Mouse (Mus musculus) neural tube, embryonic 14.5 days (tissue): ENCODE data around the gene Apbb2. TPM values are rescaled to one million over a fixed set of nuclear protein-coding genes. Genes with fewer than 3 reads are reported as not detected.

Experiments
- ATAC-seq: fragments of 200-750 bp; cut with Nextera tagmentation; 2 replicates; pipeline ENCODE4 v1.8.0; 2017; ENCODE audit warnings: low read depth, mild to moderate bottlenecking, moderate TSS enrichment, moderate library complexity
- H3K27ac ChIP-seq: fragments of 300-500 bp; sonication (generic); 2 replicates; pipeline ENCODE4 v1.5.1; 2014; ENCODE audit warnings: low read depth, mild to moderate bottlenecking, control low read depth, low read length, moderate library complexity, mixed read lengths
- H3K27me3 ChIP-seq: fragments of 300-500 bp; sonication (generic); 2 replicates; pipeline ENCODE4 v1.6.1; 2014; ENCODE audit warnings: low read length; ENCODE audit not compliant: control insufficient read depth, insufficient read depth
- H3K36me3 ChIP-seq: fragments of 300-500 bp; sonication (generic); 2 replicates; pipeline ENCODE4 v1.6.1; 2014; ENCODE audit warnings: low read length, mixed read lengths; ENCODE audit not compliant: control insufficient read depth, insufficient read depth
- H3K4me1 ChIP-seq: fragments of 300-500 bp; sonication (generic); 2 replicates; pipeline ENCODE4 v1.6.1; 2014; ENCODE audit warnings: low read length; ENCODE audit not compliant: control insufficient read depth, insufficient read depth
- H3K4me2 ChIP-seq: fragments of 300-500 bp; sonication (generic); 2 replicates; pipeline ENCODE4 v1.6.1; 2014; ENCODE audit warnings: mild to moderate bottlenecking, low read depth, low read length, control low read depth
- H3K4me3 ChIP-seq: fragments of 300-500 bp; sonication (generic); 2 replicates; pipeline ENCODE4 v1.5.1; 2014; ENCODE audit warnings: low read depth, low read length, control low read depth, mixed read lengths
- H3K9ac ChIP-seq: fragments of 300-500 bp; sonication (generic); replicated peaks from 2 replicates; pipeline ENCODE4 v1.6.1; 2014; ENCODE audit warnings: low read depth, mild to moderate bottlenecking, control low read depth, low read length, mixed read lengths
- H3K9me3 ChIP-seq: fragments of 300-500 bp; sonication (generic); 2 replicates; pipeline ENCODE4 v1.6.1; 2016; ENCODE audit warnings: low read length; ENCODE audit not compliant: control insufficient read depth
- WGBS: fragments of 180-500 bp; shearing (Covaris S2); extraction: QIAGEN DNeasy Blood & Tissue Kit; methylation state at CpG from one replicate; pipeline ENCODE4 v1.1.7; 2014; 5-methylcytosine and 5-hydroxymethylcytosine counted together
- polyA plus RNA-seq: library from polyadenylated mRNA; unstranded; fragments of >200 nt; fragmentation: Nextera tagmentation; extraction: Ambion mirVana; gene quantifications from 2 replicates; pipeline ENCODE4 v1.2.1, GENCODE M21; 2014

The Apbb2 gene
- polyA plus RNA-seq, 1 experiment from 2014 or later = 132 TPM

DNA sequence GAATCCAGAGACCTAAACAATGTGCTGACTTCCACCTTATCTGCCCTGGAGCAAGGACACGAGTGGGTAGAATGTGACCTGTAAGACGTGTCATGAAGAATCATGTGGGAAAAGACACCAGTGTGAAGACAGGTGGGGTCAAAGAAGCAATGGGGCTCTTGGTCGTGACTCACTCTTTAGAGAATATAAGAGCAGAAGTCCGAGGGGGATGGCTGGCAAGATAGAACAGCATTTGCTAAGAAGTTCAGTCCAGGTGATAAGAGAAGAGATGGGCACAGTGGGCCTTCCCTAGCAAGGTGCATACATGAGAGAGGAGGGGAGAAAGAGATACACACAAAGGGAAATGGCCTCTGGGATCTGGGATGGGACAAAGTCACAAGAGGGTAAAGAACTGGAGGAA is 163.8 kb downstream of the Apbb2 start:
- no peaks in the 10 kb centered on the region for H3K27me3 ChIP-seq
- ATAC-seq = no peak
- H3K9me3 ChIP-seq = no peaks in the 10 kb centered on the region
- H3K4me2 ChIP-seq = no peak overlapping the region
- H3K27ac ChIP-seq = no peak overlapping the region
- WGBS = 90% methylated on average over 4 of the region's 4 CpGs
- H3K4me1 ChIP-seq = peaks cover 5% of the 10 kb centered on the region; the same call in 1 of the 2 replicates
- no peak overlapping the region for H3K9ac ChIP-seq
- no peak overlapping the region for H3K4me3 ChIP-seq
- no peaks in the 10 kb centered on the region for H3K36me3 ChIP-seq

DNA sequence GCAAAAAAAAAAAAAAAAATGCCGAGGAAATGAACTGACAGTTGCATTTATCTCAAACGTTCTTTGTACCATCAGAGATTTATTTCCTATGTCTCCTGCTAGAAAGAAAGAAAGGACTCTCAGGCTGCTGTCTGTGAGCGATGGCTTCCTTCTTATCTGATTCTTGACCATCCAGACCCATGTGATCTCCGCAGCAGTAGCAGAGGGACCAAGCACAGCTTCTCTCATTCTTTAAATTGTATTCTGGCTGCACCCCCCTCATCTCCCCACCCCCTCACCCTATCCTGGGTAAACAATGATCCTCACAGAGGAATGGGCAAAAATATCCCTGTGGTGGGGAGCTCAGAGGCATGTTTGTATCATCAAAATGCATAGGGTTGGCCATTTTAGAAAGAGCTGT is 165.5 kb downstream of the Apbb2 start:
- WGBS = 37% methylated on average over 4 of the region's 4 CpGs
- Histone ChIP-seq H3K9ac (no peak overlapping the region), H3K27me3 (no peaks in the 10 kb centered on the region), H3K36me3 (no peaks in the 10 kb centered on the region), H3K4me2 (no peak overlapping the region), H3K4me1 (peaks cover 5% of the 10 kb centered on the region; the same call in 1 of the 2 replicates), H3K27ac (no peak overlapping the region), H3K9me3 (no peaks in the 10 kb centered on the region), H3K4me3 (no peak overlapping the region)
- ATAC-seq = no peak

DNA sequence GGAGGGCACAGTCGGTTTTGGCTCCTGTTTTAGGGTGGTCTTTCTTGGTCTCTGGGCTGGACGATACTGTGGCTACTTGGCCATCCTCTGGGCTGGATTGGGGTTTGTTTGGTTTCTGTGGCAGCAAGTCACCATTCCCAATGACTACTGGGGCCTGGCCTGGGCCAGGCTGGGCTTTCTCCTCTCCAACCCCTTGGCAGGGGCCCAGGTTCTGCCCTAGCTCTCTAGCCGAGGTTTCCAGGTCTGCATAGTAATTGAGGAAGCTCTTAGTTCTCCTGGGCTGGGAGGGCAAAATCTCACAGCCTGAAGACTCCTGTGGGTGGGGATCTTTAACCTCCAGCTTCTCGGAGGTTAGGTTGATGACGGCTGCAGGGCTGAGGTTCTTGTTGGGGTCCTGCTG is 167.0 kb downstream of the Apbb2 start:
- no peak for ATAC-seq
- WGBS = 93% methylated on average over 5 of the region's 5 CpGs
- no peaks in the 10 kb centered on the region for H3K36me3 ChIP-seq
- H3K4me2 ChIP-seq = no peak overlapping the region
- H3K9me3 ChIP-seq = no peaks in the 10 kb centered on the region
- H3K4me3 ChIP-seq = no peak overlapping the region
- H3K4me1 ChIP-seq = peaks cover 5% of the 10 kb centered on the region; the same call in 1 of the 2 replicates
- no peak overlapping the region for H3K27ac ChIP-seq
- H3K27me3 ChIP-seq = no peaks in the 10 kb centered on the region
- H3K9ac ChIP-seq = no peak overlapping the region

DNA sequence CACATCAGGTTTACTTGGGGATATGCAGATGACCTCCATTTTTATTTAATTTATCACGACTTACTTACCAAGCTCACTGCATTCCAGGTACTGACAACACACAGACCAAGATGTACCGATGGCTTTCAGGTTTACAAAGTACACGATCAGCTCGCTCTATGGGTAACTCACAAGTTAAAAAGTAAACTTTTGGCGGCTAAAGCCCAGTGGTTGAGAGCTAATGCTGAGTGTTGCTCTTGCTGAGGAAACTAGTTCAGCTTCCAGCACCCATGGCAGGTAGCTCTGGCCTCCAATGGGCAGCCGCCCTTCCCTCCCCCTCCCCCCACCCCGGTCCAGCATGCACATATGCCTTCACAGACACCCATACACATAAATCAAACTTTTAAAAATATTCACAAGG is 173.1 kb downstream of the Apbb2 start:
- Histone ChIP-seq H3K4me3 (no peak overlapping the region), H3K4me2 (no peak overlapping the region), H3K27me3 (no peaks in the 10 kb centered on the region), H3K36me3 (no peaks in the 10 kb centered on the region), H3K4me1 (no peaks in the 10 kb centered on the region), H3K9ac (no peak overlapping the region), H3K27ac (no peak overlapping the region), H3K9me3 (no peaks in the 10 kb centered on the region)
- no peak for ATAC-seq
- 95% methylated on average over 7 of the region's 7 CpGs for WGBS

DNA sequence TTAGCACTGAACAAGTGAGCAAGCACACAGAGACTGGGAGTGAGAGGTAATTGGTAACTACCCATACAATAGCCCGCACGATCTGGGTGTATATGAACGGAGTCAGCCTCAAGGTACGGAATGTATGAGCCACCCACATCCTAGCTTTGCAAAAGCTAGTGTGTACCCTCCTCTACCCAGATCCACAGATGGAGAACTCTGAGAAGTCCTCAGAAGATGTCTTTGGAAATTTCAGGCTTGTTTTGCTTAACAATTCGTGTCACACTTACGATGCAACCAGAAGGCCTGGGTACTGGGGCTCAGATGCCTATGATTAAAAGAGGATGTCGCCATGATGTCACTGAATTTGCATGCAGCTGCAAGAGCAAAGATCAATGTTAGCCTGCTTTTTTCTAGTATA is 176.3 kb downstream of the Apbb2 start:
- Histone ChIP-seq H3K27ac (no peak overlapping the region), H3K4me2 (no peak overlapping the region), H3K9me3 (no peaks in the 10 kb centered on the region), H3K9ac (no peak overlapping the region), H3K27me3 (no peaks in the 10 kb centered on the region), H3K36me3 (no peaks in the 10 kb centered on the region), H3K4me1 (no peaks in the 10 kb centered on the region), H3K4me3 (no peak overlapping the region)
- ATAC-seq = no peak
- 84% methylated on average over 7 of the region's 7 CpGs for WGBS

DNA sequence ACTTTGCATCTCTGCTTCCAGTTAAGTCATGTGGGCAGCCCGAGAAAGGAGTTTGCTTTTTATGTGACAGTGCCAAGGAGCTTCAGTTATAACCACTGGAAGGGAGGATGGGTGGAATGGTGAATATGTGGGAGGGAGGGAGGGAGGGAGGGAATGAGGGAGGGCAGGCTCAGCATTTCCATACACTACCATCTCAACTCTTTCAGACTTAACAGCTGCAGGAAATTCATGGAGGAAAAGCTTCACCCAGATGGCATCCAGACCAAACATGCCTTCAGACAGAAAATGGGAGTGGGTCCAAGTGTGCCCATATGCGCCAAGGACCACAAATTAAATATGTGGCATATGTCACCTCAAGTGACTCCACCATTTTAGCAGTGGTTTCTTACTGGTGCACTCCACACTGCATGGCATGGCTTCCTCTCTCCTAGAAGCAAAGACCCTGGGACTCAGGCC is 181.8 kb downstream of the Apbb2 start:
- Histone ChIP-seq H3K4me3 (no peak overlapping the region), H3K9me3 (no peaks in the 10 kb centered on the region), H3K36me3 (no peaks in the 10 kb centered on the region), H3K9ac (no peak overlapping the region), H3K4me2 (no peak overlapping the region), H3K27ac (no peak overlapping the region), H3K27me3 (no peaks in the 10 kb centered on the region), H3K4me1 (no peaks in the 10 kb centered on the region)
- ATAC-seq = no peak
- 78% methylated on average over 2 of the region's 2 CpGs for WGBS

DNA sequence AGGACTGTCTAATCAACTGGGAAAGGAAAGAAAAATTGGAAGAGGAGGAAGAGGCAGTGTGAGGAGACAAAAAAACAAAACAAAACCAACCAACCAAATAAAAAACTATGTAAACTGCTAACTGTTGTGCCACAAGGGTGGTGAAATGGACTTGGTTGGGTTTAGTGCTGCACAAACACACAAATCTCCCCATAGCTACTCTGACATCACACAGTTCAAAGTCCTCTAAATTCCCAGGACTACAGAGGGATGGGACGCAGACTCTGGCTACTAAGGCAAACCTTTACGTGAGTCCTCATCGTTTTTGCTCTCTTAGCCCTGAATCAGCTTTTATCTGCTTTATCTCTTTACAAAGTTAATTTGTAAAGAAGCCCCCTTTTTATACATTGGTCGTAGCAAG is 183.4 kb downstream of the Apbb2 start:
- no peaks in the 10 kb centered on the region for H3K4me1 ChIP-seq
- no peaks in the 10 kb centered on the region for H3K36me3 ChIP-seq
- H3K4me3 ChIP-seq = no peak overlapping the region
- ATAC-seq = no peak
- H3K4me2 ChIP-seq = no peak overlapping the region
- H3K9ac ChIP-seq = no peak overlapping the region
- WGBS = 96% methylated on average over 4 of the region's 4 CpGs
- no peaks in the 10 kb centered on the region for H3K27me3 ChIP-seq
- H3K27ac ChIP-seq = no peak overlapping the region
- H3K9me3 ChIP-seq = no peaks in the 10 kb centered on the region

DNA sequence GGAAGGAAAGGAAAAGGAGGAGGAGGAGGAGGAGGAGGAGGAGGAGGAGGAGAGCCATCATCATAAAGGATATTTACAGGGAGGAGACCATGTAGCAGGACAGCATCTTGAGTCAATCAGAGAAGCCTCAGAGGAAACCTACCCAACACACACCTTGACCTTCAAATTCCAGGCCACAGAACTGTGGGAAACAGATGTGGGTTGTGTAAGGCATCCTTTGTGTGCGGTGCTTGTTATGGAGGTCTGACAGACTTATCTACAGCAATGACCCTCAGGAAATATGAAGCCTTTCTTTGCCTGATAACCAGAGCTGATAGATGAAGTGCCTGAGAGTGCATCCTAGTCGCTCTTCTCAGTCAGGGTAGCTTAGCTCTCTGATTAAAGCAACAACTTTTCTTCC is 189.5 kb downstream of the Apbb2 start:
- H3K4me1 ChIP-seq = no peaks in the 10 kb centered on the region; the same call in 1 of the 2 replicates
- WGBS = 76% methylated on average over 2 of the region's 2 CpGs
- H3K4me3 ChIP-seq = no peak overlapping the region
- no peak for ATAC-seq
- no peaks in the 10 kb centered on the region for H3K36me3 ChIP-seq
- H3K4me2 ChIP-seq = no peak overlapping the region
- no peak overlapping the region for H3K9ac ChIP-seq
- no peak overlapping the region for H3K27ac ChIP-seq
- H3K27me3 ChIP-seq = no peaks in the 10 kb centered on the region
- no peaks in the 10 kb centered on the region for H3K9me3 ChIP-seq

DNA sequence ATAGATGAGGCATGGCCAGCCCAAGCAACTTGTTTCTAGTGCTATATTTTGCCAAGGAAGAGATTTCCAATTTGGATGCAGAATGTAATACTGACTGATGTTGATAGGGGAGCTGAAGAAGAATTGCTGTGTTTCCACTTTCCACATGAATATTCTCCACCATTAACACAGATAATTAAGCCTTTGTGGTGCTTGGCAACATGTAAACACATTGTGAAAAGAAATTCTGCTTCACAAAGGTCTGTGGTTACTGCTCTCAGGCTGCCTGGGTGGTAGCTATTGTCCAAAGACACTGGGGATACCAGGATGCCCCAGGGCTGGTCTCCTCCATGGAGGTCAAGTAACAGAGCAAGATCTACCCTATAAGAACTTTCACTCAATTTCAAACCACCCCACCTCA is 190.5 kb downstream of the Apbb2 start:
- Histone ChIP-seq H3K27me3 (no peaks in the 10 kb centered on the region), H3K4me1 (no peaks in the 10 kb centered on the region; the same call in 1 of the 2 replicates), H3K9ac (no peak overlapping the region), H3K4me3 (no peak overlapping the region), H3K36me3 (no peaks in the 10 kb centered on the region), H3K27ac (no peak overlapping the region), H3K9me3 (no peaks in the 10 kb centered on the region), H3K4me2 (no peak overlapping the region)
- ATAC-seq = no peak

DNA sequence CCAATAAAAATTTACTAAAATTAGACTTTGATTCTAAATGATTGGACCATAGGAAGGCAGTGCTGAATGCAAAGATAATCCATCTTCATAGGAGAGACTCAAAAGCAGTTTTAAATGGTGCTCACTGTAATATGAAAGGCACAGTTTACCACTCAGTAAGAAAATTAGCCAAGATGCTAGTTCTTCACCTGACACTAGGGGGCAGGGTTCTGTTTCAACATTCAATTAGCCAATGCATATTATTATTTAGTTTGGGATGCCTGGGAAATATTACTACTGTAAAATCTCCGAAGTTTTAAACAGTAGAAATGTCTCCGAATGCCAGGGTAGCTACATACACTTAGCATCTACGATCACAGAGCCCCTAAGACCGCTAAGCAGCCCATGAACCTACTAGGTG is 194.7 kb downstream of the Apbb2 start:
- Histone ChIP-seq H3K9me3 (no peaks in the 10 kb centered on the region), H3K27ac (no peak overlapping the region), H3K4me3 (no peak overlapping the region), H3K27me3 (no peaks in the 10 kb centered on the region), H3K36me3 (no peaks in the 10 kb centered on the region), H3K9ac (no peak overlapping the region), H3K4me1 (no peaks in the 10 kb centered on the region; the same call in 1 of the 2 replicates), H3K4me2 (no peak overlapping the region)
- ATAC-seq = no peak
- 76% methylated on average over 4 of the region's 4 CpGs for WGBS
